Mouse (Mus musculus): ENCODE results near the gene Abcc8.

DNA sequence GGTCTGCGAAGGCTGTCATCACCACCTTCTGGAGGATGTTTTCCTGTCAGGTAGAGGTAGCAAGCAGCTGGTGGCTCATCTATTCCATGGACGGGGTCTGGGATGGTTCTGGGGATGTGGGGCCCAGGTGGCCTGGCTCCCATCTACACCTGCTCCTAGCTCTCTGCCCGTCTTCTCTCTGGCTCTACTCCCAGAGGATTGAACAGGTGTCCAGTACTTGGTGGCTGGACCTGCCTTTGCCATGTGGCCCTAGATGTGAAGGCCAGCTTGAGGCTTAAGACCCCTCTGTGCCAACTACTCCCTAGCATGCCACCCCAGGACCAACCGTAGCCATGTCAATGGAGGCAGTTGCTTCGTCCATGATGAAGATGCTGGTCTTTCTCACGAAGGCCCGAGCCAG lies 74.3 kb downstream of the Abcc8 start:
- TF ChIP-seq POLR2A (IDR thresholded peaks at IDR 0.05; ENCODE audit: borderline replicate concordance, control insufficient read depth, low read depth, low read length) (no peak), CTCF (IDR thresholded peaks at IDR 0.05; ENCODE audit: control insufficient read depth, insufficient read depth, low read length) (no peak)

Measured in bone marrow, adult 2 months (tissue).